Mouse (Mus musculus): ENCODE measurements around the gene 4930548H24Rik.
"Not testable (repeated sequence)": the region's sequence is repeated elsewhere in the genome, so short reads cannot be mapped to it uniquely, and the experiment has no call there.

4930548H24Rik gene

DNA sequence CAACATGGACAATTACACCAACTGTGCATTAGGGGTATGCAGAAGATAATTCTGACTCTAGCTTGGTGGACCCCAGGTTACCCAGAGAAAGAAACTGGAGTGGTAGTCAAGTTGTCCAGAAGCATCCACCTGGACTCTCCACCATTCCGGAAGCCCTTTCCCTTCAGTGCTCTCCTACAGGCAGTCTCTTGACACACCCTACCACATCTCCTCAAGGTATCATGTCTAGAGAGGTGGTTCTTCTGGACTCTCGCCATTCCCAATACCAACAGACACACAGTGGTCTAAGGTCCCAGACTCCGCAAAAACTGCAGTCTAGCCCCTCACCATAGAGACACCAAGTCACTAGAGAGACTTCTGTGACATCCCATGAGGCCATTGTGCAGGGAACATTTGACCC lies at the start of gene 4930548H24Rik:
TSS of gene 4930548H24Rik (plus strand) at position 301 of the 400 bp plus-strand sequence.
- no peak for ATAC-seq (ENCODE audit: insufficient number of reproducible peaks, low FRiP score, low TSS enrichment)

DNA sequence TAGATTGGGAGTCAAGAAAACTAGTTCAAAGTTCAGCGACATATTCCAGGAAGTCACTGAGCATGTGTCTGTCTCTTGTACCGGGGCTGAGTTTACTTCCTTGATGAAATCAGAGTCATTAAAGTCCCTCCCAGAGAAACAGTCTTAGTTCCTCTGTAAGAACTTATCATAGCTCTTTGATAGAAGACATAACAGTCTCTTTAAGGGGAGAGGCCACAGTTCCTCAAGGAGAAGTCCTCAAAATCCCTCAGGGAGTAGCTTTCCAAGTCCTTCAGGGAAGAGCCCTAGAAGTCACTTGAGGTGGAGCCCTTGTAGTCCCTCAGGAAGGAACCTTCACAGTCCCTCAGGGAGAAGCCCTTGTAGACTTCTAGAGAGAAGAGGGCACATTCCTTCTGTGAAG lies 34.2 kb upstream of the 4930548H24Rik start:
- ATAC-seq (ENCODE audit: insufficient number of reproducible peaks, low FRiP score, low TSS enrichment), result no peak

DNA sequence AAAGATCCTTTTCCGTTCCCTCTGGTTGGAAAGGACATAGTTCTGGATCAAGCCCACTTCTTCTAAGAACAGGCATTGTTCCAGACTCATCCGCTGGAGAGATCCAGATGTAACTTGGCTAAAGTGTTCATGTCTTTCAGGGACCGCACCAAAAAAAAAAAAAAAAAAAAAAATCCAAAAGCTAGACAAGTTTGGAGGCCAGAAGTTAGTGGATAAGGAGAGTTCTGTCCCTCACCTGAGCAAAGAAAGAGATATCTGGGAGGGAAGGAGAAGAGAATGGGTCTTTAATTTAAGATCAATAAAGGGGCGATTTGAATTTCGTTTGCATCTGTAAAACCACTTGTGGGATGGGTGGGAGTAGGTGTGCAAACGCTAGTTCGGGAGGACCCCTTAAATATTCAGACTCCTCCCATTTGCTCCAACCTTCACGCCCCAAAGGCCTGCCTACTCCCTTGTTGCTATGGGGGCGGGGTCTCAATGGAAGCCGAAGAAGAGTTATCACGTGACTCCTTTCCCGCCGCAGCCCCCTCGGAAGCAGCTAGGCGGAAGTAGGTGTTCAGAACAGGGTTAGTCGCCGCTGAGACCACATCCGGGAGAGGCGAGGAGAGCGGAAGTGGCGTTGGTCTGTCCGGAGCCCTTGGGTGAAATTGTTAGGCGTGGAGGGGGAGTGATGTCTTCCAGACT lies 33.5 kb upstream of the 4930548H24Rik start, which contains the start of gene Zfp512:
TSS of gene Zfp512 (plus strand) at position 554 of the 684 bp plus-strand sequence.
- peak; percentile 99 for ATAC-seq (ENCODE audit: insufficient number of reproducible peaks, low FRiP score, low TSS enrichment)

DNA sequence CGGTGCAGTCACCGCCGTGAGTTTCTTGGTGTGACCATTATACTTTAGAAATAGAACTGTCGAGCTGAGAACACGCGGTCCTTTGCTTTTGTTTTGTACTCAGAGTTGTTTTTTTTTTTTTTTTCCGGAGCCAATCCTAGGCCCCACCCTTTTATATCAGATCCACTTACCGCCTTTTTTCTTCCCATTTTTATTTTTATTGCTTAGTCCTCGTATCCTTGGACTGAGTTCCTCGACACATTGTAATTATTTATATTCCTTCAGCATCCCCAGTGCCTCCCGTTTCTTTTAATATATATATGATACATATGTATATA lies 33.0 kb upstream of the 4930548H24Rik start:
- ATAC-seq (ENCODE audit: insufficient number of reproducible peaks, low FRiP score, low TSS enrichment), result no peak

DNA sequence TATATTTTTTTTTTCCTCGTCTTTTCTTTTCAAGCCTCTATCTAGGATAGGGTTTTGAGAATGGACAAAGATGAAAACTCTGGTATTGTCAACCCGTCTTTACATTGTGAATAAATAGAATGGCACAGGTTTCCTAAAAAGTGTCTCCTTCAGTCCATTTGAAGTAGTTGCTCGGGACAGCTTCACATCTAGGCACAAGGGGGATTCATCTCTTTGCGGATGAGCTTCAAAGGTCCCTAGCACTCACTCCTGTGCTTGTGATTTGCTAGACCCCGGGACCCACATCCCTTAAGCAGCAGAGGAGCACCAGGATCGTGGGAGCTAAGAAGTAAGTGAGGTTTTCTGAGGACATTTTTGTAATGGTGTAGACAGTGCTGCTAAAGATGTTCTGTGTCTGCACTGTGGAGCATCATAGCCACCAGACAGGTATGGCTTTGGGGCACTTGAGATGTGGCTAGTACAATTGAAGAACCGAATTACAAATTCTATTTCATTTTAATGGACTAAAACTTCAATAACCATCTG lies 32.6 kb upstream of the 4930548H24Rik start:
- no peak for ATAC-seq (ENCODE audit: insufficient number of reproducible peaks, low FRiP score, low TSS enrichment)

DNA sequence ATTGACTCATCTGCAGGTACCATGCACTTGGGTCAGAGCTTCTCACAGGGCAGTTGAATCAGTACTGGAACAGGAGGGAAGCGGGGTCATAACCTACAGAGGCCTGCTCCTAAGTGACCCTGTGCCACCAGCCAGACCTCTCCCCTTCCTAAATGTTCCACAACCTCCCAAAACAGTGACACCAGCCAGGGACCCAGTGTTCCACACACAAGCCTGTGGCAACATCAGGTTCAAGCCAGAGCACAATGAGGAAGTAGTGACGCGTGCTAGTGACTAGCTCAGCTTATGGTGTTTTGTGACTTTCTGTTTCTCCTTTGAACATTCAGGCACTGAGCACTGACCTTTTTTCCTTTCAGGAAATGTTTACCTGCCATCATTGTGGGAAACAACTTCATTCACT lies 17.7 kb upstream of the 4930548H24Rik start:
- no peak for ATAC-seq (ENCODE audit: insufficient number of reproducible peaks, low FRiP score, low TSS enrichment)

DNA sequence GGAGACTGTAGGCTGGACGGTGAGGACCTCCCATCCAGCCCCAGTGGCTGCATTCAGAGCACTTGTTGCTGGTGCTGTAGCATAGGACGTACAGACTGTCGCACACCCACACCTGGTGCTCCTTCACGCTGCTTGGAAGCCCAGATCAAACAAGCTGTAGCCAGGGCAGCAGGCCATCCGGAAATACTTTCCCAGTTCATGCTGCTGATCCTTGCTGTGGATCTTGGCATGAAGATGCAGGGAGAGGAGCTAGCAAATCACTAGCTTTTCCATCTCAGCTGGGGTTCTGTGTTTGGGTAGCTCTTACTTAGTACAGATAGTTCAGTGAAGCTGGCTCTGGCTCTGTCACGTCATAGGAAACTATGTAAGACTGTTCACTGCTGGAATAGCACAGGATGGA lies 15.8 kb upstream of the 4930548H24Rik start:
- ATAC-seq (ENCODE audit: insufficient number of reproducible peaks, low FRiP score, low TSS enrichment), result no peak

DNA sequence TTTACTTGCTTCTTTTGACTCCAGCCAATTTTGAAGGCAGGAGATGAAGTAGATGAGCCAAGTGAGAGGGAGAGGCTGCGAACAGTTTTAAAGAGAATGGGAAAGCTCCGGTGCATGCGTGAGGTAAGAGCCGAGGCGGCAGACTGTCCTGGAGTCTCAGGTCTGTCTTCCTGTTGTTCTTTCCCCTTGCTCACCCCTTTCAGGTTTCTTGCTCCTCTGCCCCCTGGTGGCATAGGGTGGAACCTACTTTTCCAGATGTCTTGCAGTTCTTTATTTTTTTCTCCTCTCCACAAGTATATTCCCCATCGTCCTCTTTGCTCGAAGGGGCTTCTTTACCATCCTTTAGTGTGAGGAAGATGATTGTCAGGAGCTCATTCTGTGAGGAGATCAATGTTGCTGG lies 15.2 kb upstream of the 4930548H24Rik start:
- ATAC-seq (ENCODE audit: insufficient number of reproducible peaks, low FRiP score, low TSS enrichment), result no peak

DNA sequence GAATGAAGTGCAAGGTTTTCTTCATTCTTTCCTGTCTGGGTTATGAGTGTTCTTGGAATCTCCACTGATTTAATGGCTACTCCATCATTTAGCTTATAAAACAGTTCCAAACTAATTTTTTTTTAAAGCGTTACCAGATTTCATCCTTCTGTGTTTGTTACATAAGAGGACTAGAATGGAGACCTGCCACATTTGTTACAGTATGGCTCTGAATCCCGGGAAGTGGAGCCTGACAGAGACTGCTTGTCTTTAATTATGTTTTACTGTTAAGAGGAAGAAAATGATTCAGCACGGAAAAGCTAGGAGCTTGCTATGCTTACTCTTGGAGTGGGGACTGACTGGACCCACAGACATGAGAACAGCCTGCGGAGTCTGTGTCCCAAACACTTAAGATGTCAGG lies 5.0 kb upstream of the 4930548H24Rik start:
- no peak for ATAC-seq (ENCODE audit: insufficient number of reproducible peaks, low FRiP score, low TSS enrichment)

DNA sequence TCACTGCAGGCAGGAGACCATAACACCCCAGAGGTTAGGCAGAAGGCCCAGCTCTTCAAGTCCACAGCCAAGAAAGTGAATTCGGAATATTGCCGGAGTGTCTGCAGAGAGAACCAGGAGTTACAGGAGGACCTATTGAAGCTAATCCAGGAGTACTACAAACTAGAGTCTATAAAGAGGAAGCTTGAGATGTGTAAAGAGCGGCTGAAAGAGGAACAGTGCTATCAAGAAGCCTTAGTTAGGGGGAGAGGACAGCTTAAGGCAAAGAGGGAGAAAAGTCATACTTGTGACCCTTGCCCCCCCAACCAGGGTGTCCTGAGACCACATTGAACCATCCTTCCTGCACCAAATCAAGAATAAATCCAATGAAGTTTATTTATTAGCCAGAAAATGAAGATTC lies 2.3 kb downstream of the 4930548H24Rik start:
- no peak for ATAC-seq (ENCODE audit: insufficient number of reproducible peaks, low FRiP score, low TSS enrichment)

DNA sequence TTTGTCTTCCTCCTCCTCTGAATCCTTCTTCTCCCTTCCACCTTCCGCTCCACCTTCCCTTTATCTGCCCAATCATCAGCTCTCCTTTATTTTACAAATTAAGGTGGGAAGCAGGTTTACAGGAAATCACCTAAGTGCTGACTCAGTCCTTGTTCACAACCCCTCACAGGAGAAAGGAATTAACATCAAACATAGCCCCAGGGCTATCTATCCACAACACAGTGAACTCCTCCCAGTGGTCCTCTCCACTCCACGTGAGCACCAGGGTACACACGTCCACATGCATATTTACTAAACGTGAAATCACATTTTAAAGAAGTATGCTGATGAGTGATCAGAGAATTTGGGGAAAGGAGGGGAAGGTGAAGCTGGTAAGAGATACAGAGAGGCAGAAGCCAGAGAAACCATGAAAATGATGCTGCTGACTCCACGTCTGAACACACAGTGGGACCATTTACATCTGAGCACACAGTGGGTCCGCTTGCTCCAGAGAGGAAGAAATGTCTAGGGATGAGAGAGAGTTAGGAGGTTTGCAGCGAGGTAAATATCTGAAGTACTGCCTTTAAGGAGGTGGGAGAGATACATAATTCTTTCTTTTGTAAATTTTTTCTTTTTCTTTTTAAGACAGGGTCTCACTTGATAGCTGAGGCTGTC lies 3.7 kb downstream of the 4930548H24Rik start:
- ATAC-seq (ENCODE audit: insufficient number of reproducible peaks, low FRiP score, low TSS enrichment), result no peak

DNA sequence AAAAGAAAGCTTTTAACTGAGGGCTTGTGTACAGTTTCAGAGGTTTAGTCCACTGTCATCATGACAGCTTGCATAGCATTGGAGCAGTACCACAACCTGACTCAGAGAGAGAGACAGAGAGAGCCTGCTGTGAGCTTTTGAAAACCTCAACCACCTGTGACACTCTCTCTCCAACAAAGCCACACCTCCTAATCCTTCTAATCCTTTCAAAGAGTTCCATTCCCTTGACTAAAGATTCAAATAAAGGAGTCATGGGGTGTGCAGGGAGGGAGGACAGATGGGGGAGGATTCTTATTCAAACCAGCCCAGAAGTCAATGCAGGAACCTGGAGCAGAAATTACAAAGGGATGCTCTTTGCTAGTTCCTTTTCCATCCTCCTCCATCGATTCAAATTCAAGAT lies 6.5 kb downstream of the 4930548H24Rik start:
- no peak for ATAC-seq (ENCODE audit: insufficient number of reproducible peaks, low FRiP score, low TSS enrichment)

DNA sequence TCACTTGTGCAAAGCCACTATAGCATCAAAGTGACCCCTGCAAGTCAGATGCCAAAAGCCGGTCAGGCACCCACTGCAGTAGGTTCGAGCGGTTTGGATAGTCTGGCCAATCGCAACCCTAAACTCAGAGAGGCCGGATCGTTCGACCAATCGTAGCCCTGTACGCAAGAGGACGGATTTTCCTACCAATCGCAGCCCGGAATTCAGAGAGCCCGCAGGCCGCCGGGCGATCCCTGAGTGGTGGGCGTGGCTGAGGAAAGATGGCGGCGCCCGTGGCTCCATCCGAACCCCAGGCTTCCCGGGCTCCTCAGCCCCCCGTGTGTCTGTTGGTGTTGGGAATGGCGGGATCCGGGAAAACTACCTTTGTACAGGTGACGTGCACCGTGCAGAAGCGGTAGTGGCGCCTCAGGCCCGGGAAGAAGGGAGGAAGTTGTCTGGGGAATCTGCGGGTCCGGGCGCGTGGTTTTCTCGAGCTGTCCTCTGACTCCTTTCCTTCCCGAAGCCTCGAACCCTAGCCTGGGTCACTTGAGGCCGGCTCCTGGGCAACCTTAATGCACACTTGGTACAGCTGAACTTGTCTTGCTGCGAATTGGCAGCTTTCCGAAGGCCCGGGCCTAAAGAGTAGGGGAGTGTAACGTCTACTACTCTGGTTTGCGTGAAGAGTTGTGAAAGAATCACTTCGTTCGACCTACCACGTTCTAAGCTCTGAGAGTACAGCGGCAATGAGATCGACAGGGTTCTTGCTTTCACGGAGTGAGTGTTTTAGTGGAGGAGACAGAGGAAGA lies 9.2 kb downstream of the 4930548H24Rik start, which contains the start of gene Gpn1:
TSS of gene Gpn1 (plus strand) at position 229 of the 785 bp plus-strand sequence.
- peak; percentile 100 for ATAC-seq (ENCODE audit: insufficient number of reproducible peaks, low FRiP score, low TSS enrichment)

DNA sequence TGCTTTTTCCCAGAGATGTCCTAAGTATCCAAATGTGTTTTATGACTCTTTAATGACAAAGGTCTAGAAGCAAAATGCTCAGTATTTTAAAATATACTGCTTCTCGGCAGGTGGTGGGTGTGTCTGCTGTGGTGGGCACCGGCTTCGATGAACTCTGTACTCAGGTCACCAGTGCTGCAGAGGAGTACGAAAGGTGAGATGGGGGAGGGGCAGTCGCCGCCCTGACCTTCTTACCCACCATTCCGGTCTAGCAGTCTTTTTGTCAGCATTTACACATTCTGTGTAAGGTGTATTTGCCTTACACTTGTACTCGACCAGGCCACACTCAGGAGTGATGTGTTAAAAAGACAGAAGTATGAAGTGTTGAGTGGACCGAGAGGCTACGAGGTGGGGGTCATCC lies 19.3 kb downstream of the 4930548H24Rik start:
- ATAC-seq (ENCODE audit: insufficient number of reproducible peaks, low FRiP score, low TSS enrichment), result no peak

DNA sequence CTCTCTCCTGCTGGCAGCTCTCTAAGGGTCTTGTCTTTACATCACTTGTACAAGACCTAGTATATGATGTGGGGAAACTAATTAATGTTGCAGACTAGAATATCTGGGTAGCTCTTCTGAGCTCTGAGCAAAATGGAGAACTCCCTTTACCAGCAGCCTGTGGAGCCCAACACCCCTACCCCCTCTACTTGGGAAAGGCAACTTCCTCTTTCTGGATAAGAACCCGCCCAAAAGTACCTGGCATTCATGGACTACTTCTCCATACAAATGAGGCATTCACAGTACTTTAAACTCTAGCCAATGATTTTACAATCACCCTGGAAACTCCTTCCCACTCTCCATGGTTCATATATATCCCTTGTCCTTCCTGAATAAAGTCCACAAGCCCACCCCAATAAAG lies 26.9 kb downstream of the 4930548H24Rik start:
- ATAC-seq (ENCODE audit: insufficient number of reproducible peaks, low FRiP score, low TSS enrichment), result no peak

DNA sequence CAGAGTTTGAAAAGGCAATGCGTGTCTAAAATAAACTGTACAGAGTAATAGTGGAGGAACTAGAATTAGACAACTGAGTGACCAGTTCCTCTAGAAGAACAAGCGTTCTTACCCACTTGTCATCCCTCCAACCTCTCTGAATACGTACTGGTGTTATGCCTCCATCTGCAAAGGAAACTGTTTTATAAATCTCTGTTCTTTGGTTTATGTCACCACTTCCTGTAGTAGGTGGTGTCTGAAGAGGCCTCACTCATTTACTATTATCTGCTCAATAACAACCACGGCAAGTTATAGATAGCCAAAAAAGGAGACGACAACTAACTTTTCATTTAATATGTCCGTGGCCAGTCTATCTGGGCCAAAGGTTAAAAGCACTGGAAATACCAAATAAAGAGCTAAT lies 35.0 kb downstream of the 4930548H24Rik start:
- no peak for ATAC-seq (ENCODE audit: insufficient number of reproducible peaks, low FRiP score, low TSS enrichment)

DNA sequence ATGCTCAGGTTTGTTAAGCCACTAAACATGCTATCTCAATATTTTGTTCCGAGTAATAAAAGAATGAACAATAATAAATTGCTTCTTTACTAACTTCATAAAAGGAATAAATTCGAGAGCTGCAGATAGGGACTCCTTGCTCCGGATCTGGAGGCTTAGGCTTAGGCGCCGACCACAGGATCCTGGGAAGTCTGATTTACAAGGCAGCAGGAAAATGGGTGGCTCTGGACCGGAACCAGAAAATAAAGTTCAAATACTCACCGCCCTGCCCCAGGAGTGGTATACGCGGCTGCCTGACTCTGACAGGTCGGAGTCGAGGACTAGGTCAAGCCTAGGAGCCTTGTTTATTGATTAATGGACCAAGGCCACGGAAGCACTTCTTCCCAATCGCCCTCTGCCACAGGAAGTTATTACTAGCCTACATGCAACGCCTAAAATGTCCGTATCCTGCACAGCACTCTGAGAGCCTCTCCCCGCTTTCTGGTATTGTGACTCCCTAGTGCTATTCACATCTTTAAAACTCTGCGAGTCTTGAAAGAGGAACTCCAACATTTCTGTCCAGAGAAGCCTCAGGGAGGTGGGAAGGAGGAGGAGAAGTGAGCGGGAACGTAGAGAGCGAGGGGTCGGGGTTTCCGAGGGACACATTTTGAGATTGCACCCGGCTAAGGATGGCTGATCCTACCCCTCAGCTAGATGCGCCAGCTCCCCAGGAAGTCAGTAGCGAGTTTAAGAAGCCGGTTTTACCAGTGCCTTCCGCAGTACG lies 41.0 kb downstream of the 4930548H24Rik start, which contains the start of gene Slc4a1ap:
TSS of gene Slc4a1ap (plus strand) at position 642 of the 763 bp plus-strand sequence.
- peak; percentile 92 for ATAC-seq (ENCODE audit: insufficient number of reproducible peaks, low FRiP score, low TSS enrichment)

DNA sequence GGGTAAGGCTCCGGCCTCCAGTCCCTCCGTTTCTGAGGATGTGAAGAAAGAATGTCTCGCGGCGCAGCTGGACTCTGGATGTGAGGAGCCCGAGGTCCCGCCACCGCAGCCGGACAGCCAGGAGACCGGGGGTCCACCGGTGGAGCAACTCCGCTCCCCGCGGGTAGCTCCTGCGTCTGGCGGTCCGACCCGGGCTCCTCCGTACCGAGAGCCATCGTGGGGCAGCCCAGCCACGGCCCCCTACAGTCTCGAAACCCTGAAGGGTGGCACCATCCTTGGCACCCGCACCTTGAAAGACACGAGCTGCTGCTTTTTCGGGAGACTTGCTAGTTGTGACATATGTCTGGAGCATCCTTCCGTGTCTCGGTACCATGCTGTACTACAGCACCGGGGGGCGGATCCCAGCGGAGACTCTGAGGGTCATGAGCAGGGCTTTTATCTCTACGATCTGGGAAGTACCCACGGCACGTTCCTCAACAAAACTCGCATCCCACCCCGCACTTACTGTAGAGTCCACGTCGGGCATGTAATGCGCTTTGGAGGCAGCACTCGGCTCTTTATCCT lies 41.7 kb downstream of the 4930548H24Rik start:
- no peak for ATAC-seq (ENCODE audit: insufficient number of reproducible peaks, low FRiP score, low TSS enrichment)

DNA sequence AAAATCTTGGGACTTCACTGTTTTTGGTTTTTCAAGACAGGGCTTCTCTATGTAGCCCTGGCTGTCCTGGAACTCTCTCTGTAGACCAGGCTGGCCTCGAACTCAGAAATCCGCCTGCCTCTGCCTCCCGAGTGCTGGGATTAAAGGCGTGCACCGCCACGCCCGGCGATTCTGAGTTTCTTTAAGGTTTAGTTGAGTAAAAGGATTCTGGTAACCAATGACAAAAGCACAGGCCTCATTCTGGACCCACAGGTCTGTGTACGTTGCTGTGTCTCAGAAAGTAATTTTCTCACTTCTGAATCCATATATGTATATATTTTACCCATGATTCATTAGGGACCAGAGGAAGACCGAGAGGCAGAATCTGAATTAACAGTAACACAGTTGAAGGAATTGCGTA lies 42.2 kb downstream of the 4930548H24Rik start, which contains the start of gene Supt7l:
TSS of gene Supt7l (minus strand) at position 101 of the 400 bp plus-strand sequence.
- ATAC-seq (ENCODE audit: insufficient number of reproducible peaks, low FRiP score, low TSS enrichment), result not testable (repeated sequence)

DNA sequence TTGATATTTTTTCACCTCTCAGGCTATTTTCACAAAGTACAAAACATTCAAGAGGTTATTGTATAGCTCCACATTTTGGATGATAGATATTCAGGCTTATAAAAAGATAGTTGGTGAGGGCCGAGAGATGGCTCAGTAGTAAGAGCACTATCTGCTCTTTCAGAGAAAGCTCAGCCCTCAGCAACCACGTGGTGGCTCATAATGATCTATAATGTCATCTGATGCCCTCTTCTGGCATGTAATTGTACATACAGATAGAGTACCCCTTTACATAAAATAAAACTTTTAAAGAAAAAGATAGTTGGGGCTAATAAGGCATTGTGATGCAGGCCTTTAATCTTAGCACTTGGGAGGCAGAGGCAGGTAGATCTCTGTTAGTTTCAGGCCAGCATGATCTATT lies 43.0 kb downstream of the 4930548H24Rik start:
- ATAC-seq (ENCODE audit: insufficient number of reproducible peaks, low FRiP score, low TSS enrichment), result no peak

Data from cerebellum, adult (tissue).